Mouse (Mus musculus) embryo, embryonic 10.5 days (tissue): Measurements from ENCODE around the gene Padi2.

Experiments
- DNase-seq: peaks from one replicate; pipeline ENCODE4 v3.0.0-alpha.2; 2015; ENCODE audit warnings: low spot score

Padi2 gene

GRCm38 (mm10) chr4:140906076-140906826 lies at the start of gene Padi2:
Gene Padi2, plus strand, starts transcription at chr4:140906344.
- peak; percentile 87 for DNase-seq

GRCm38 (mm10) chr4:140857041-140857440 lies 49.1 kb upstream of the Padi2 start:
- no peak for DNase-seq

- DNase-seq: no peak
These were observed 48.3 kb upstream of the Padi2 start for GRCm38 (mm10) chr4:140857813-140858212.

- no peak for DNase-seq
These were observed 46.9 kb upstream of the Padi2 start for GRCm38 (mm10) chr4:140859291-140859690.

- no peak for DNase-seq
These were observed 45.9 kb upstream of the Padi2 start for GRCm38 (mm10) chr4:140860125-140860766.

GRCm38 (mm10) chr4:140860767-140861147 lies 45.4 kb upstream of the Padi2 start:
- DNase-seq: no peak

- no peak for DNase-seq
These were observed 44.0 kb upstream of the Padi2 start for GRCm38 (mm10) chr4:140862036-140862650.

- DNase-seq: peak; percentile 75
These were observed 37.5 kb upstream of the Padi2 start for GRCm38 (mm10) chr4:140868484-140869190.

GRCm38 (mm10) chr4:140869945-140870344 lies 36.2 kb upstream of the Padi2 start:
- DNase-seq: no peak

GRCm38 (mm10) chr4:140870876-140871275 lies 35.3 kb upstream of the Padi2 start:
- no peak for DNase-seq

- DNase-seq: no peak
These were observed 34.8 kb upstream of the Padi2 start for GRCm38 (mm10) chr4:140871376-140871775.

GRCm38 (mm10) chr4:140871851-140872685 lies 34.1 kb upstream of the Padi2 start:
- no peak for DNase-seq

GRCm38 (mm10) chr4:140872686-140872992 lies 33.5 kb upstream of the Padi2 start:
- DNase-seq: no peak

GRCm38 (mm10) chr4:140873011-140873410 lies 33.1 kb upstream of the Padi2 start:
- no peak for DNase-seq

- no peak for DNase-seq
These were observed 30.0 kb upstream of the Padi2 start for GRCm38 (mm10) chr4:140876161-140876560.

- no peak for DNase-seq
These were observed 29.5 kb upstream of the Padi2 start for GRCm38 (mm10) chr4:140876681-140877080.

- no peak for DNase-seq
These were observed 28.7 kb upstream of the Padi2 start for GRCm38 (mm10) chr4:140877441-140877840.

- no peak for DNase-seq
These were observed 27.5 kb upstream of the Padi2 start for GRCm38 (mm10) chr4:140878655-140879054.

- DNase-seq: no peak
These were observed 27.0 kb upstream of the Padi2 start for GRCm38 (mm10) chr4:140879116-140879515.

GRCm38 (mm10) chr4:140879739-140880138 lies 26.4 kb upstream of the Padi2 start:
- DNase-seq: no peak

- no peak for DNase-seq
These were observed 25.9 kb upstream of the Padi2 start for GRCm38 (mm10) chr4:140880207-140880606.
